In genomic region chr4:114531591-114531990, GRCm38 (mm10) we compare ENCODE assay signal across 27 mouse cellular contexts.
DNase-seq lines count a peak whose midpoint lies in the region; ATAC-seq and TF ChIP-seq lines count a peak whose summit lies in the region.
"Had no signal": no experiment of that assay in that cellular context is flagged by ENCODE, and none has a peak within 500 bp of the region (broad histone marks: within the 10 kb centered on the region; RNA-seq: fewer than 3 reads in every experiment).

No protein-coding gene starts in this region.

- no peaks in the 10 kb centered on the region for H3K27me3 ChIP-seq in heart, adult 2 months (ENCODE audit: control insufficient read depth, insufficient read depth, low read length)
- no peaks in the 10 kb centered on the region for H3K27me3 ChIP-seq in midbrain, embryonic 10.5 days (ENCODE audit: low read depth, poor library complexity, severe bottlenecking)
- H3K27me3 ChIP-seq in midbrain, embryonic 15.5 days (replicated peaks), result no peaks in the 10 kb centered on the region
- H3K27me3 ChIP-seq: embryonic facial prominence, embryonic 12.5 days; Patski had no signal

- H3K9me3 ChIP-seq in midbrain, embryonic 10.5 days (replicated peaks), result no peaks in the 10 kb centered on the region
- H3K9me3 ChIP-seq in midbrain, embryonic 15.5 days, result no peaks in the 10 kb centered on the region
- H3K9me3 ChIP-seq: embryonic facial prominence, embryonic 12.5 days; embryonic facial prominence, embryonic 15.5 days; heart, embryonic 15.5 days had no signal

- H3K4me1 ChIP-seq in heart, adult 2 months (ENCODE audit: control insufficient read depth, insufficient read depth, low read length), result peaks cover 15% of the 10 kb centered on the region
- H3K4me1 ChIP-seq in midbrain, embryonic 10.5 days, result peaks cover 15% of the 10 kb centered on the region
- H3K4me1 ChIP-seq in midbrain, embryonic 15.5 days, result no peaks in the 10 kb centered on the region
- H3K4me1 ChIP-seq: embryonic facial prominence, embryonic 12.5 days; embryonic facial prominence, embryonic 15.5 days had no signal

- peak; percentile 61 for DNase-seq in adrenal gland, postnatal 14 days
- DNase-seq in adrenal gland, adult 8-10 months, result no peak
- no peak for DNase-seq in heart, adult 2 months
- no peak for DNase-seq in heart, postnatal 4 days
- no peak for DNase-seq in midbrain, embryonic 10.5 days (ENCODE audit: low spot score)
- no peak for DNase-seq in ovary, postnatal 36 days (ENCODE audit: low spot score)
- DNase-seq: B cell, adult 2 months; cerebellum, adult 11 months; cerebellum, adult 2 months; cerebellum, adult 9-11 months; cerebellum, postnatal 25 days; forebrain, postnatal 0 days; gastrocnemius, postnatal 25 days; heart, postnatal 10 days; heart, postnatal 36 days had no signal

- no peak for TF ChIP-seq EP300 in heart, adult 2 months (IDR thresholded peaks at IDR 0.05; ENCODE audit: insufficient read depth, low read depth, low read length)

- no peaks in the 10 kb centered on the region for H3K79me2 ChIP-seq in heart, adult 2 months (replicated peaks; ENCODE audit: control insufficient read depth, insufficient read depth, low read length)

- no peak for ATAC-seq in midbrain, embryonic 15.5 days (replicated peaks)
- ATAC-seq: forebrain, embryonic 14.5 days; forebrain, postnatal 0 days; hindbrain, postnatal 0 days; inflammation-experienced regulatory T-cells, adult 6 months; intestine, embryonic 16.5 days; Patski had no signal

- H3K4me2 ChIP-seq in midbrain, embryonic 15.5 days, result no peak overlapping the region
- H3K4me2 ChIP-seq: embryonic facial prominence, embryonic 12.5 days; embryonic facial prominence, embryonic 15.5 days; heart, embryonic 11.5 days; heart, embryonic 15.5 days; hindbrain, embryonic 14.5 days had no signal

- no peak overlapping the region for H3K4me3 ChIP-seq in heart, adult 2 months
- H3K4me3 ChIP-seq in midbrain, embryonic 10.5 days, result no peak overlapping the region
- no peak overlapping the region for H3K4me3 ChIP-seq in midbrain, embryonic 15.5 days
- H3K4me3 ChIP-seq: embryonic facial prominence, embryonic 12.5 days; embryonic facial prominence, embryonic 15.5 days; heart, embryonic 15.5 days had no signal

- no peak for TF ChIP-seq CTCF in heart, adult 2 months (IDR thresholded peaks at IDR 0.05)

- 0 out of 2 replicates have a peak overlapping the region, but pooled peaks have one; percentile 15 for H3K9ac ChIP-seq in heart, adult 2 months (ENCODE audit: low read depth, low read length)
- no peak overlapping the region for H3K9ac ChIP-seq in midbrain, embryonic 15.5 days
- H3K9ac ChIP-seq: embryonic facial prominence, embryonic 12.5 days; embryonic facial prominence, embryonic 15.5 days; forebrain, postnatal 0 days; heart, embryonic 15.5 days; hindbrain, embryonic 14.5 days had no signal

- no peak overlapping the region for H3K27ac ChIP-seq in heart, adult 2 months
- peak overlapping the region; percentile 34; the same call in 1 of the 2 replicates for H3K27ac ChIP-seq in midbrain, embryonic 10.5 days (replicated peaks)
- no peak overlapping the region for H3K27ac ChIP-seq in midbrain, embryonic 15.5 days
- H3K27ac ChIP-seq: embryonic facial prominence, embryonic 12.5 days; embryonic facial prominence, embryonic 15.5 days; heart, embryonic 15.5 days; hindbrain, embryonic 14.5 days; hindbrain, postnatal 0 days had no signal

- WGBS in heart, adult 2 months, result 42% methylated on average over 6 of the region's 6 CpGs
- WGBS in midbrain, embryonic 10.5 days, result 54% methylated on average over 6 of the region's 6 CpGs
- WGBS in midbrain, embryonic 15.5 days, result 45% methylated on average over 6 of the region's 6 CpGs

- H3K36me3 ChIP-seq in heart, adult 2 months (ENCODE audit: control insufficient read depth, insufficient read depth, low read length), result peaks cover 20% of the 10 kb centered on the region
- H3K36me3 ChIP-seq in midbrain, embryonic 10.5 days, result no peaks in the 10 kb centered on the region
- no peaks in the 10 kb centered on the region for H3K36me3 ChIP-seq in midbrain, embryonic 15.5 days (replicated peaks)
- H3K36me3 ChIP-seq: embryonic facial prominence, embryonic 12.5 days; embryonic facial prominence, embryonic 15.5 days; G1E; heart, embryonic 15.5 days had no signal

- TF ChIP-seq POLR2A in heart, adult 2 months (IDR thresholded peaks at IDR 0.05; ENCODE audit: insufficient read depth, low read depth, low read length), result no peak

- intact Hi-C loops in heart, adult 2 months (cut with DNase I), result loop anchor here (5.0 kb wide), 1 partner anchor 54 kb away; no protein-coding TSS in a partner anchor
